Mouse (Mus musculus): ENCODE measurements around the gene Pdxp. TPM values are rescaled to one million over a fixed set of nuclear protein-coding genes. Genes with fewer than 3 reads are reported as not detected.

Gene Pdxp
- total RNA-seq, 1 experiment from 2014 or later, result 6.0 TPM

DNA sequence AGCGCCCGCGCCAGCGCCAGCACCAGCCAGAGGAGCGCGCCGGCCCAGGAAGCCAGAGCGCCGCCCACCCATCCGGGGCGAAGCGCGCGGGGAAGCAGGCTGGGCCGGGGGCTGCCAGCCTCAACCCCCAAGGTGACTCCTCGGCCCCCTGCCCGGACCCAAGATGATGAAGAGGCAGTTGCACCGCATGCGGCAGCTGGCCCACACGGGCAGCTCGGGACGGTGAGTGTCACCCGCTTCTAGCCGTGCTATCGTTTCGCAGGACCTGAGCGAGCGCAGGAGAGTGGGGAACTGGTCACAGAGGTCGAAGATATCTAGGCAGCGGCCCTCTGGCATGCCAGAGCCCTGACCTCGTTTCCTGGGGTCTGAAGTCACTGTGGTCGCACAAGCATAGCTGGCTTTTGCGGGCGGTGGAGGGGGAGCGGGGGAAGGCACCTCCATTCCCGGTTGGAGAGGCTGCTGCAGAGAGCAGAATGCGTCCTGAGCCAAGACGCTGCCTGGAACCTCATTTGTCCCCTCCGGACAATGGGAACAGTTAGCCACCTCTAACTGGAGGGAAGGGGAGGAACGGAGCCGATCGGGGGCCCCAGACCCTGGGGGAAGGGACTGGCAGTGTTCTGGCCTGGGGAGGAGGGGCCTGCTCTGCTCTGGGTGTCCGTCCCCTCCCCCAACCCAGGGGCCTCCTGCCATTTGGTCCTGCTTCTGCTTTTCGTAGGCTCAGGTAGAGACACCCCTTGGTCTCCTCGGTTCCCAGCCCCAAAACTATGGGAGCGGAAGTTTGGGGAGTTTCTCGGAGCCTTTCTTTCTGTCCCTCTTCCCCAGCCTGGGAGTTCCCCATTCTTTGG, 13.8 kb upstream of the Pdxp start, which contains the start of gene Sh3bp1:
Sh3bp1 (plus strand) TSS at position 29 of the 845 bp plus-strand sequence.
- DNase-seq, result peak; percentile 70

DNA sequence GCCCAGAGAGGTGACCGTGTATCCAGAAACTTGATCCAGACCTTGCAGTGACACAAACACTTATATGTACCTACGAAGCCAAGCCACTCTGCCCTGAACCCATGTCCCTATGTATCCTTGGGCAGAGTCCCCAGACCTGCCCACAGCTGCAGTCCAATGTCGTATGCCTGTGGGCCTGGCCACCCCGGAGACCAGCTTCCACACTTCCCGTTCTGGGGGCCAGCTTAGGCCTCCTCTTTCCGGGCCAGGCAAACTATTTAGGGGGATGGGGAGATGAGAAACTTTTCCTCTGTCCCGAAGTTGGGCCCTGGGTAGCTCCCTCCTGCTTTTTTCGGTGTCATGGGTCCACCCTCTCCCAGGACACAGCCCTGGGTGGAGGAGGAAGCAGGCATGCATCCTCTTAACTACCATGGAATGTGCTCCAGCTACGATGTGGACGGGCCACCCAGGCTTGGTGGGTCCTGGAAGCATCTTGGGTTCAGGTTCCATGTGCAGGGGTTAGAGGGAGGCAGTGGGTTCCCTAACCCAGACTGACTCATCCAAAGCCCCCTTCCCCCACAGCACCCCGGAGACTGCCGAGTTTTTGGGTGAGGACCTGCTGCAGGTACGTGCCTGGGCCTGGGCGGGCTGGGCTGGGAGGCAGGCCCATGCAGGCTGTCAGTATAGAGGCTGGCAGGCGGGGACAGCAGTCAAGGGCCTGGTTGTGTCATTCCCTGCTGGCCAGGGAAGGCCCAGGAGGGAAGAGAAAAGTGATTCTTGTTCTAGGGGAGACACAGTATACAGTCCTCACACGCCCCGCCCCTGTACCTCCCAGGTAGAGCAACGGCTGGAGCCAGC, 12.9 kb upstream of the Pdxp start:
- DNase-seq, result no peak

DNA sequence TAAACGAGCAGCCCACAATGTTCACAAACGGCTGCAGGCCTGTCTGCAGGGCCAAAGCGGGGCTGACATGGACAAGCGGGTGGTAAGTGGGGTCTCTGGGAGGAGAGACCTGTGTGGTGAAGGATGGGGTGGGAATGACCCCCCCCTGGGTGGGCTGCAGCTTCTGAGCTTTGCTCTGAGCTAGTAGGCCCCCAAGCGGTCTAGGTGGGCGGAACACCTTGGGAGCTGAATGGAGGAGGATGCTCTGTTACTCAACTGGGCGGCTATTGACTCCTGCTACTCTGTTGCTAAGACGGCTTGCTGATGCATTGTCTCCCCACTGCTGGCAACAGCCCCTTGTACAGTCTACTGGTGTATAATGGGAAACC, 12.3 kb upstream of the Pdxp start:
- DNase-seq, result no peak

DNA sequence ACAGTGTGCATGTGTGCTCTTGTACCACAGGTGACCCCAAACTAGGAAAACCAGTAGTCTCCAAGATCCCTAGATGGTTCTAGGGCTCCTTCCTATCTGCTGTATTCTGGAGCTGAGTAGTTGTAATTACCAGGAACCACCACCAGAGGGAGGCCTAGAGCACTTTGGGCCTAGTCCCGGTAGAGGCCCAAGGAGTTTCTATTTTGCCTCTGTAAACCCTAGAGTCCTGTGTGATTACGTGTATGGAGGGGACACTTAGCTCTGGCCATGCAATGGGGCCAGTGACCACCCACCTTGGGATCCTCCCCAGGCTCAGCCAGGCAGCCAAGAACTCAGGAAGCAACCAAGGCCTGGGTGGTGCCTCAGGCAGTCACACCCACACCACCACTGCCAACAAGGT, 10.5 kb upstream of the Pdxp start:
- peak; percentile 78 for DNase-seq

DNA sequence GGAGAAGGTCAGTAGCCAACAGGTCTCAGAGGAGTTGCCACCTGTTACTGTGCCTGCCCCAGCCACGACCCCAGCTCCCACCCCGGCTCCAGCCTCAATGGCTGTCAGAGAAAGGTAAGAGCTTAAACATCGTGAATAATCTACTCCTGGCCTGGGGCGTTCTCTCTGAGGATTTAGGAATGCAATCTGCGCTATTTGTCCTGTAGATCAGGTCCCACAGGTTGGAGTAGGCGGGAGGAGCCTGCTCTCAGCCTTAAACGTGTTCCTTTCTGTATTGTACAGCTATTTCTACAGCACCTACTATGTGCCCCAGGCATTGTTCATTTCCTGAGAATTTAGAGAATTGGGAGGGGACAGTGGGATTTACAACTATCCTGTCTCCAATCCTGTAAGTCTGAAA, 5.3 kb upstream of the Pdxp start:
- no peak for DNase-seq

DNA sequence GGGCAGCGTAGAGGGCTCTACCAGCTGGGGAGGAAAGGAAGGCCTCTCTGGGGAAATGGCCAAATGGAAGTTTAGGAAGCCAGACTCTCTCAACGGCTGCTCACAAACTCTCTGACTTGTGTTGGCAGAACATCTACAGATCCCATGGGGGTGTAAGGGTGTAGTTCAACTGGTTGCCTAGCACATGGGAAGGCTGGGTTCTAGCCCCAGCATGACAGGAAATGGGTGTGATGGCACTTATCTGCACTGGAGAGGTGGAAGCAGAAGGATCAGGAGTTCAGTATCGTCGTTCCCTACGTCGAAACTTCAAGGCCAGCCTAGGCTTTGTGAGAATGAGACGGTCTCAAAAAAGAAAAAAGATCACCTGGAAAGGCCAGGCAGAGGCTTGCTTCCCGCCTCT, 4.7 kb upstream of the Pdxp start:
- DNase-seq, result no peak

DNA sequence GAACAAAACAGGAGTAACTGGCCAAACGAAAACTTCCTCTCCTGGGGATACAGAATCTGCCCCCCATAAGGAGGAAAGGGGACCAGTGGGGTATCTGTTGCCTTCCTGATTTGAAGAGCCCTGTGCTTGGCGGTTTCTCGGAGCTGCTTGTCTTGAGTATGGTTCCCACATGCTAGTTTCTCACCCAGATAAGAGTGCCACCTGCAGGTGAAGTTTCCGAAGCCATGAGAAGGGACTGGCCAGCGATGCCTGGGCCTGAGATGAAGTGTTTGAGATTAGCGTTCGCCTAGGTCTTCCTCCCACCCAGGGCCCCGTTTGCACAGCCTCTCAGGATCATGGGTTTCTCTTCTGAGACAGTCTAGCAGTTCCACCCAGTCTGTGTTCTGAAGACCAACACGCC, 1.7 kb upstream of the Pdxp start:
- no peak for DNase-seq

- no peak for DNase-seq
These were observed 538 bp downstream of the Pdxp start for GRCm38 (mm10) chr15:78914091-78914822.

GRCm38 (mm10) chr15:78914823-78915659, 1.3 kb downstream of the Pdxp start:
- no peak for DNase-seq

- peak; percentile 51 for DNase-seq
These were observed 1.9 kb downstream of the Pdxp start for GRCm38 (mm10) chr15:78915660-78916017.

DNA sequence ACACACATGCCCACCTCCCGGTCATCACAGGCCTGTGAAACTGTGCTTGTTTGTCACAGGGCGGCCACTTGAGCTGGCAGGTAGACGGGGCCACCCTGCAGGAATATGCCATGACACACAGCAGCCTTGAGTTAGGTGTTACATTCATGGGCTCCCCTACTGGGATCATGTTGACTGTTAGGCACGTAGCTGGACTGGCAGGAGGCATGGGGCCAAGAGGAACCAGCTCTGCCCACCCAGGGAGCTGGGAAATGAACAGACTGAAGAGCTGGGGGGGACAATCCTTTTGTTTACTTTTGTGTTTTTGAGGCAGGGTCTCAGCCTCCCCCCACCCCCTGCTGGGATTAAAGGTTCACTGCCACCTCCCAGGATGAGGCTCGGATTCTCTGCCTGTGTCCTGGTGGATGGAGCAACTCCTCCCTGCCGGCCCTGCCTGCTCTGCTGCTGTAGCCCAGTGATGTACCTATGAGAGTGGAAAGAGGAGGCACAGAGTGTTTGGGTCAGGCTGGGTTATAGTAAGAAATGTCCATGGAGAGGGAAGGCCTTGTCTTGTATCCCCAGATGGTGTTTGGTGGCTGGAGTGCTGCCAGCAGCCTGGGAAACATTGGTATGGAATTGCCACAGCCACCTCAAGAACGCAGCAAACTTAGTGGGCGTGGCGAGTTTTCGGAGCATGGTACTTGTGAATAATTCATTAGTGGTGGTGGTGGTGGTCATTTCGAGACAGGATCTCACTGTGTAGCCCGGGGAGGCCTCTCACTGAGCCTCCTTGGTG, 2.5 kb downstream of the Pdxp start:
- no peak for DNase-seq

DNA sequence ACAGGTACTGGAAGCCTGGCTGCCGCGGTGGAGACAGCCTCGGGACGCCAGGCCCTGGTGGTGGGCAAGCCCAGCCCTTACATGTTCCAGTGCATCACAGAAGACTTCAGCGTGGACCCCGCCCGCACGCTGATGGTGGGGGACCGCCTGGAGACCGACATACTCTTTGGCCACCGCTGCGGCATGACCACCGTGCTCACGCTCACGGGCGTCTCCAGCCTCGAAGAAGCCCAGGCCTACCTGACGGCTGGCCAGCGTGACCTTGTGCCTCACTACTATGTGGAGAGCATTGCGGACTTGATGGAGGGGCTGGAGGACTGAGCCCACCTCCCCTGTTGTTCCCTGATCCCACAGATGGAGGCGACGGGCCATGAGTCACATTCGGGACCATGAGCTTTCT, 4.4 kb downstream of the Pdxp start:
- DNase-seq, result no peak

DNA sequence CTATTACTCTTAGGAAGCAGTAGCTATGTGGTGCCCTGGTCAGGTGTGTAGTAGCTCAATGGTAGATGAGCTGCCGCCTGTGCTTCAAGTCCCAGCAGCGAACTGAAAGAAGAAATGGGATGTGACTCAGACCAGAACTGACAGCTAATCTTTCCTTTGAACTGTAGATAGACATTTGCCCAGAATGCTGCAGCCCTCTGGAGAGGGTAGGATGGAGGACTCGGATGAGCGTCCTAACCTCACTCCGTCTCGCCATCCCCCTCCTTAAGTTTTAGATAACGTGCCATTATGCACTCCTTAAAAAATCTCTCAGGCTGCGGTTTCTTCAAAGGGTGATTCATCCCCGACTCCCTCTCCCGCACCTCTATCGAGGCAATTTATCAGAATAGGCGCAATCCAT, 6.2 kb downstream of the Pdxp start:
- DNase-seq, result no peak

GRCm38 (mm10) chr15:78922700-78923099, 9.0 kb downstream of the Pdxp start:
- no peak for DNase-seq

GRCm38 (mm10) chr15:78923585-78923984, 9.9 kb downstream of the Pdxp start:
- no peak for DNase-seq

GRCm38 (mm10) chr15:78925129-78925528, 11.4 kb downstream of the Pdxp start:
- DNase-seq, result peak; percentile 49

DNA sequence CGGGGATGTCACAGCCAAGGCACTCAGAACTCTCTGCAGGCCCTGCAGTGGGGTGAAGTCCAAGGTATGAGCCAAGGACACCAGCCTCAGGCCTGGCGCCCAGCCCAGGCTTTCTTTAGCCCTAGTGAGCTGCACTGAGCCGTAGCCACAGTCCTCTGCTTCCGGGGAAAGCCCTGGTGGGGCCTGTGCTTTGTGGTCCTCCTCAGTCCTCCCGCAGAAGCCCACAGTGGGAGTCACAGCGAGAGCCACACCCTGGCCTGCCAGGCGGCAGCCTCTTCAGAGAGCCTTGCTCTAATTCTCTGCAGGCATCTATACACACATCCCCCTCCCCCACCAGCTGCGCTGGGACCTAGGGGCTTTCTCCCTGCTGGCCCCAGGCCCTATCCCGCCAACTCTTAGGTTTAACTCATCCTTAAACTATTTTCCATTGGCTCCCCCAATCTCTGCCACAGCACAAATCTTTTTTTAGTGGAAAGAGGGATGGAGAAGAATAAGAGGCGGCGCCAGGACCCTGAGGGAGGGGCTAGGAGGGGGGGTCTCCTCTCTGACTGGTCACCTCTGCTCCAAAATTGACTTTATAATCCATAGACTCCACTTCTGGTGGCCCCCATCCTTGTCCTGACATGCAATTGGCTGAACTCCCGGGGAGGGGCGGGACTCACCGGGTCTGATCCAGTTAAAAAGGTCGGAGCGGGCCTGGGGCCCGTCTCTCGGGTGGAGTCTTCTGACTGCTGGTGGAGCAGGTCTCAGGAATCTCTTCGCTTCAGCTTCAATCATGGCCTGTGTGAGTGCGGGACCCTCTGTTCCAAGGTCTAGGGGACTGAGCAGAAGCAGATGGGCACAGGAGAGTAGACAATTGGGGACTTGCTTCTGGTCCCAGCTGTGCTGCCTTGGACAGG, 12.6 kb downstream of the Pdxp start, which contains the start of gene Lgals1:
Lgals1 (plus strand) TSS at position 705 of the 899 bp plus-strand sequence.
- peak; percentile 90 for DNase-seq

DNA sequence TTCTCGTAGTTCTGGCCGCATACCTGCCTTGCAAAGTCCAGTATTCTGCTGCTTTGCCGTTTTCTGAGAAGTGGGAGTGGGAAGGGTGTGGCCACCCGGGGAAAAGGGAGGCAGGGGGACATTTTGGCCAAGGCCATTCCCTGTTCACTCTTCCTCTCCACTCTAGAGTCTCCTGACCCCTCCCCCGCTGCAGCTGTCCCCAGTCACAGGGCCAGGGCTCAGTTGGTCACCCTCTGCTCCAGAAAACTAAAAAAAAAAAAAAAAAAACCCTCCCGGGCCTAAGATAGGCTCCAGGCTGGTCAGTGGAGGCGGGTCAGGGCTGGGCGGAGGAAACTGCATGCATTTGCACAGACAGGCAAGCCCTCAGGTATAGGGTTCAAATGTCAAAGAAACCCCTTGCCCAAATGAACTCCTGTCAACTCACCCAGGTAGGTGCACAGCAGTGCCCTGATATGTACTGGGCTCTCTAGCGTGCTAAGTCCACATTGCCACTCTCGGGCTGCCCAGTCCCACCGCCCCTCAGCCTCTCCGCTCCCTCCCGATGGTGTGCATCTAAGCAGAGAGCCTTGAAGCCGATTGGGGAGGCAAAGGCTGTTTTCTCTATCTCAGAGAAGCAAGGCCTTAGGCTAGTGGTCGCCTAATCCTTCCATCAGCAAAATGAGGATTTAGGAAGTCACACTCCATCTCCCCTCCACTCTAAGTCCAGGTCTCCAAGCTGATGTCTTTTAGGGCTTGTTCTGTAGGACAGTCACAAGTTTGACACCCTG, 13.5 kb downstream of the Pdxp start:
- DNase-seq, result peak; percentile 51
